Mouse (Mus musculus) lung, embryonic 14.5 days (tissue): ENCODE measurements around the gene Igsf6. TPM values are rescaled to one million over a fixed set of nuclear protein-coding genes. Genes with fewer than 3 reads are reported as not detected.
A peak's percentile ranks its signal among the peaks of the same experiment; 100 is the strongest.
"Not testable (repeated sequence)": the region's sequence is repeated elsewhere in the genome, so short reads cannot be mapped to it uniquely, and the experiment has no call there.

Source experiments
- ATAC-seq: fragments of 200-750 bp; cut with Nextera tagmentation; 2 replicates; pipeline ENCODE4 v1.8.0; 2017; ENCODE audit warnings: mild to moderate bottlenecking, moderate TSS enrichment, moderate library complexity; ENCODE audit not compliant: insufficient read depth
- DNase-seq: peaks from one replicate; pipeline ENCODE4 v3.0.0-alpha.2; 2015
- H3K27ac ChIP-seq: fragments of 300-500 bp; sonication (generic); 2 replicates; pipeline ENCODE4 v1.5.1; 2014; ENCODE audit warnings: low read depth, mild to moderate bottlenecking, moderate library complexity
- H3K27me3 ChIP-seq: fragments of 300-500 bp; sonication (generic); 2 replicates; pipeline ENCODE4 v1.6.1; 2014; ENCODE audit warnings: low read length, control low read depth; ENCODE audit not compliant: insufficient read depth
- H3K36me3 ChIP-seq: fragments of 300-500 bp; sonication (generic); 2 replicates; pipeline ENCODE4 v1.6.1; 2014; ENCODE audit warnings: control low read depth; ENCODE audit not compliant: insufficient read depth
- H3K4me1 ChIP-seq: fragments of 300-500 bp; sonication (generic); 2 replicates; pipeline ENCODE4 v1.6.1; 2014; ENCODE audit warnings: antibody characterized with exemption, control low read depth; ENCODE audit not compliant: insufficient read depth
- H3K4me2 ChIP-seq: fragments of 300-500 bp; sonication (generic); 2 replicates; pipeline ENCODE4 v1.6.1; 2014; ENCODE audit warnings: mild to moderate bottlenecking
- H3K4me3 ChIP-seq: fragments of 300-500 bp; sonication (generic); 2 replicates; pipeline ENCODE4 v1.5.1; 2014; ENCODE audit warnings: low read depth, low read length
- H3K9ac ChIP-seq: fragments of 300-500 bp; sonication (generic); 2 replicates; pipeline ENCODE4 v1.6.1; 2014
- H3K9me3 ChIP-seq: fragments of 300-500 bp; sonication (generic); 2 replicates; pipeline ENCODE4 v1.6.1; 2016; ENCODE audit warnings: low read depth, low read length, control low read depth
- CTCF ChIP-seq: IDR thresholded peaks from 2 replicates; pipeline ENCODE4 v1.5.1; 2016; ENCODE audit warnings: antibody characterized with exemption, low read depth
- WGBS: fragments of 180-500 bp; shearing (Covaris S2); extraction: QIAGEN DNeasy Blood & Tissue Kit; methylation state at CpG from one replicate; pipeline ENCODE4 v1.1.7; 2014; 5-methylcytosine and 5-hydroxymethylcytosine counted together
- polyA plus RNA-seq: library from polyadenylated mRNA; unstranded; fragments of >200 nt; fragmentation: Nextera tagmentation; extraction: Ambion mirVana; gene quantifications from 2 replicates; pipeline ENCODE4 v1.2.1, GENCODE M21; 2014

The Igsf6 gene
- polyA plus RNA-seq, 1 experiment from 2014 or later: 1.8 TPM

- DNase-seq: peak; percentile 31
- no peak for TF ChIP-seq CTCF
- H3K4me2 ChIP-seq: no peak overlapping the region
- no peaks in the 10 kb centered on the region for H3K36me3 ChIP-seq
- peak; percentile 79 for ATAC-seq
- H3K4me3 ChIP-seq: no peak overlapping the region
- no peaks in the 10 kb centered on the region for H3K27me3 ChIP-seq
- no peak overlapping the region for H3K27ac ChIP-seq
- H3K9ac ChIP-seq: no peak overlapping the region
- H3K9me3 ChIP-seq: no peaks in the 10 kb centered on the region
- 52% methylated on average over 1 of the region's 1 CpGs for WGBS
- peaks cover 3% of the 10 kb centered on the region; the same call in 1 of the 2 replicates for H3K4me1 ChIP-seq
These were observed 32.4 kb downstream of the Igsf6 start for GRCm38 (mm10) chr7:121041989-121042388.

GRCm38 (mm10) chr7:121040595-121040994 lies 33.8 kb downstream of the Igsf6 start:
- H3K27ac ChIP-seq: no peak overlapping the region
- H3K4me1 ChIP-seq: peaks cover 5% of the 10 kb centered on the region; the same call in 1 of the 2 replicates
- H3K9ac ChIP-seq: no peak overlapping the region
- DNase-seq: no peak
- no peaks in the 10 kb centered on the region for H3K9me3 ChIP-seq
- WGBS: 84% methylated on average over 4 of the region's 4 CpGs
- H3K27me3 ChIP-seq: no peaks in the 10 kb centered on the region
- H3K4me2 ChIP-seq: no peak overlapping the region
- H3K4me3 ChIP-seq: no peak overlapping the region
- no peak for ATAC-seq
- no peaks in the 10 kb centered on the region for H3K36me3 ChIP-seq
- no peak for TF ChIP-seq CTCF

- under 1% methylated on average over 24 of the region's 24 CpGs for WGBS
- Histone ChIP-seq H3K9ac (peak overlapping the region; percentile 99), H3K9me3 (no peaks in the 10 kb centered on the region), H3K4me1 (0 out of 2 replicates have a peak, but pooled peaks cover 3% of the 10 kb centered on the region), H3K36me3 (no peaks in the 10 kb centered on the region), H3K27me3 (no peaks in the 10 kb centered on the region), H3K27ac (peak overlapping the region; percentile 97), H3K4me2 (peak overlapping the region; percentile 73), H3K4me3 (peak overlapping the region; percentile 96)
- no peak for TF ChIP-seq CTCF
- peak; percentile 33 for ATAC-seq
- DNase-seq: peak; percentile 77
These were observed 39.1 kb downstream of the Igsf6 start for GRCm38 (mm10) chr7:121035161-121035721.

GRCm38 (mm10) chr7:121034701-121035141 lies 39.7 kb downstream of the Igsf6 start:
- under 1% methylated on average over 51 of the region's 63 CpGs for WGBS
- H3K4me1 ChIP-seq: 0 out of 2 replicates have a peak, but pooled peaks cover 3% of the 10 kb centered on the region
- DNase-seq: peak; percentile 63

GRCm38 (mm10) chr7:121033856-121034652 lies 40.3 kb downstream of the Igsf6 start, which contains the start of gene Mettl9:
Gene Mettl9, plus strand, starts transcription at chr7:121034445.
- Histone ChIP-seq H3K4me1 (0 out of 2 replicates have a peak, but pooled peaks cover 3% of the 10 kb centered on the region), H3K9ac (peak within 1 kb of the TSS; percentile 99), H3K4me3 (peak within 1 kb of the TSS; percentile 96), H3K36me3 (no peaks in the 10 kb centered on the region), H3K27me3 (no peaks in the 10 kb centered on the region), H3K27ac (peak within 1 kb of the TSS; percentile 97), H3K4me2 (peak within 1 kb of the TSS; percentile 73), H3K9me3 (no peaks in the 10 kb centered on the region)
- peak; percentile 2; the same call in 1 of the 2 replicates for TF ChIP-seq CTCF
- WGBS: 3% methylated on average over 42 of the region's 43 CpGs
- DNase-seq (peak; percentile 98), ATAC-seq (peak; percentile 98)

More at GRCm38 (mm10) chr7:121034701-121035141, 39.7 kb downstream of the Igsf6 start:
- no peak for TF ChIP-seq CTCF
- ATAC-seq: peak; percentile 81
- no peaks in the 10 kb centered on the region for H3K36me3 ChIP-seq
- H3K4me2 ChIP-seq: peak overlapping the region; percentile 73
- peak overlapping the region; percentile 96 for H3K4me3 ChIP-seq
- no peaks in the 10 kb centered on the region for H3K27me3 ChIP-seq
- peak overlapping the region; percentile 97 for H3K27ac ChIP-seq
- H3K9me3 ChIP-seq: no peaks in the 10 kb centered on the region
- H3K9ac ChIP-seq: peak overlapping the region; percentile 99

GRCm38 (mm10) chr7:121029947-121030346 lies 44.4 kb downstream of the Igsf6 start:
- H3K4me3 ChIP-seq, H3K36me3 ChIP-seq, H3K9me3 ChIP-seq, H3K4me2 ChIP-seq, H3K27me3 ChIP-seq, H3K9ac ChIP-seq, ATAC-seq, H3K4me1 ChIP-seq, DNase-seq, H3K27ac ChIP-seq: not testable (repeated sequence)

- no peak for ATAC-seq
These were observed 48.1 kb downstream of the Igsf6 start for GRCm38 (mm10) chr7:121026300-121026699.

More at GRCm38 (mm10) chr7:121026300-121026699, 48.1 kb downstream of the Igsf6 start:
- Histone ChIP-seq H3K27me3 (no peaks in the 10 kb centered on the region), H3K4me2 (no peak overlapping the region), H3K4me1 (no peaks in the 10 kb centered on the region), H3K4me3 (no peak overlapping the region), H3K9me3 (no peaks in the 10 kb centered on the region), H3K36me3 (no peaks in the 10 kb centered on the region), H3K9ac (no peak overlapping the region), H3K27ac (no peak overlapping the region)
- no peak for TF ChIP-seq CTCF
- no peak for DNase-seq
- WGBS: 53% methylated on average over 3 of the region's 3 CpGs
